Mouse (Mus musculus): ENCODE data around the gene Uox. TPM values are rescaled to one million over a fixed set of nuclear protein-coding genes. Genes with fewer than 3 reads are reported as not detected.

Uox gene
- polyA plus RNA-seq, 1 experiment from 2014 or later, result not detected

DNA sequence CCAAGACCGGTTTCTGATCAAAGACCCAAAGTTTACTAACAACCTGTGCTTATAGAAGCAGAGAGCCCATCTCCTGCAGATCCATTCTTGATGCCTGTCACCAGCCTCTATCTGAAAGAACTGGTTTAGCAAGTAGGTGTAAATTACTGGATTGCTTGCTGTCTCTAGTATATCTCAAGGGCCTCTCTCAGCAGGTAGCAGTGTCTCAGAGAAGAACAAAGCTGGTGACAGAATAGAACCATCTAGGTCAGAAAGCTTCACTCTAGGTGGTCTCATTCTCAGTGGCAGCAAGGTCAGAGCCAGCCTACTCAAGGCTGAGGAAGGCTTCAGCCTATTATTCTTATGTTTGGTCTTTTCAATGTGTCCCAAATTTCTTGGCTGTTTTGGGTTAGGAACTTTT lies 26.6 kb upstream of the Uox start:
- Histone ChIP-seq H3K9me3 (ENCODE audit: low read depth, low read length) (no peaks in the 10 kb centered on the region), H3K4me1 (ENCODE audit: insufficient read depth) (no peaks in the 10 kb centered on the region), H3K9ac (no peak overlapping the region), H3K4me3 (ENCODE audit: low read depth, low read length) (no peak overlapping the region), H3K27me3 (ENCODE audit: insufficient read depth, low read length) (no peaks in the 10 kb centered on the region), H3K36me3 (ENCODE audit: insufficient read depth) (no peaks in the 10 kb centered on the region), H3K4me2 (no peak overlapping the region), H3K27ac (ENCODE audit: low read depth) (no peak overlapping the region)
- 18% methylated on average over 1 of the region's 1 CpGs for WGBS
- no peak for DNase-seq
- no peak for TF ChIP-seq CTCF (IDR thresholded peaks at IDR 0.05; ENCODE audit: low read depth)
- ATAC-seq (ENCODE audit: insufficient read depth), result no peak

DNA sequence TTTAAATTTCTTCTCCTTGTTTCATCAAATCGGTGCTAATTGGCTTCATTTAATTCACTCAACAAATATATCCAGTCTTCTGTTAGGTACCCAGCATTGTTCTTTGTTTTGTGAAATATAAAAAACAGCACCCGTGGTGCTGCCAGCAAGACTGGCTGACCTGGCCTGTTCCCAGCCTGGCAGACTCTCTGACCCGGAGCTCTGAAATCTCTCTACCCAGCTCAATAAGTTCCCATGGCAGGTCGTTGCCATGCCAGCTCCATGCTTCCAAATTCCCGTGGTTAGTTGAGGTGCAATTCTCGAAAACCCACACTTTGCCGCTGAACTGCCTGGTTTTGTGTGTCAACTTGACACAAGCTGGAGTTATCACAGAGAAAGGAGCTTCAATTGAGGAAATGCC lies 15.4 kb upstream of the Uox start:
- Histone ChIP-seq H3K9me3 (ENCODE audit: low read depth, low read length) (no peaks in the 10 kb centered on the region), H3K4me1 (ENCODE audit: insufficient read depth) (no peaks in the 10 kb centered on the region), H3K9ac (no peak overlapping the region), H3K27me3 (ENCODE audit: insufficient read depth, low read length) (no peaks in the 10 kb centered on the region), H3K4me2 (no peak overlapping the region), H3K27ac (ENCODE audit: low read depth) (no peak overlapping the region), H3K4me3 (ENCODE audit: low read depth, low read length) (no peak overlapping the region), H3K36me3 (ENCODE audit: insufficient read depth) (no peaks in the 10 kb centered on the region)
- 88% methylated on average over 7 of the region's 7 CpGs for WGBS
- DNase-seq (no peak), ATAC-seq (ENCODE audit: insufficient read depth) (no peak)
- no peak for TF ChIP-seq CTCF (IDR thresholded peaks at IDR 0.05; ENCODE audit: low read depth)

DNA sequence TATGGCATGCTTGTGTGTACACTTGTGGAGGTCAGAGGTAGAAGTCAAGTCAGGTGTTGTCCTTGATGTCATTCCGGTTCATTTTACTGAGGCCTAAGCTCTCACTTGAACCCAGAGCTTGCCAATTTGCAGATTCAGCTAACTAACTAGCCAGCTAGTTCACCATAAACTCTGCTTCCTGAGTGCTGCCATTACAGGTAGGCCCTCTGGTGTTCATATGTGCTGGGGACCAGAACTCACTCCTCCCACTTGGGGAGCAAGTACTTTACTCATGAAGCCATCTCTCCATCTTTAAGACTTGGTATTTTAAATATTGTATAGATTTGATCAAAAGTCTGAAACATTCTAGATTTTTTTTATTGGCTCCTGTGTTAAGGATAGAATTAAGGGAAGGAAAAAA lies 13.7 kb upstream of the Uox start:
- no peak for DNase-seq
- Histone ChIP-seq H3K4me3 (ENCODE audit: low read depth, low read length) (no peak overlapping the region), H3K4me2 (no peak overlapping the region), H3K27ac (ENCODE audit: low read depth) (no peak overlapping the region), H3K9ac (no peak overlapping the region), H3K27me3 (ENCODE audit: insufficient read depth, low read length) (no peaks in the 10 kb centered on the region), H3K4me1 (ENCODE audit: insufficient read depth) (no peaks in the 10 kb centered on the region), H3K36me3 (ENCODE audit: insufficient read depth) (no peaks in the 10 kb centered on the region), H3K9me3 (ENCODE audit: low read depth, low read length) (no peaks in the 10 kb centered on the region)
- 72% methylated on average over 1 of the region's 1 CpGs for WGBS
- no peak for TF ChIP-seq CTCF (IDR thresholded peaks at IDR 0.05; ENCODE audit: low read depth)
- ATAC-seq (ENCODE audit: insufficient read depth), result no peak

DNA sequence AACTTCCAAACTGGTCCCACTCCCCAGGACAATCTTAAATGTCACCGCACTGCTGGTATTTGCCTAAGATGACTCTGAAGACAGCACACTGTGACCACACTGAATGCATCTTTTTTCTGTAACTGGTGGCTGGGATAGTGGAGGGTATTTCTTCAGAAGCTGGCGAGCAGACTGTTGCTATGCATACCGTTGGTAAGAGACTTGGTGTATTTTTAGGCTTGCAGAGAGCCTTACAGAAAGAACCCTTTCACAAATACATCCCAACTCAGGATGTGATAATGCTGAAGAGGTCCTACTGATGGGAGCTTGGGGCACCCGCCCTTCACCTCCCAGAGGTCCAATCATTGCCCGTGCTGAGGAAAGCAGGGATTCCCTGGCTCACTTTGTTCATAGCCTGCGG lies 12.7 kb upstream of the Uox start:
- no peaks in the 10 kb centered on the region for H3K36me3 ChIP-seq (ENCODE audit: insufficient read depth)
- H3K27ac ChIP-seq (ENCODE audit: low read depth), result no peak overlapping the region
- no peak for ATAC-seq (ENCODE audit: insufficient read depth)
- no peak overlapping the region for H3K9ac ChIP-seq
- H3K4me3 ChIP-seq (ENCODE audit: low read depth, low read length), result no peak overlapping the region
- no peak overlapping the region for H3K4me2 ChIP-seq
- no peaks in the 10 kb centered on the region for H3K27me3 ChIP-seq (ENCODE audit: insufficient read depth, low read length)
- no peaks in the 10 kb centered on the region for H3K4me1 ChIP-seq (ENCODE audit: insufficient read depth)
- no peak for TF ChIP-seq CTCF (IDR thresholded peaks at IDR 0.05; ENCODE audit: low read depth)
- DNase-seq, result no peak
- no peaks in the 10 kb centered on the region for H3K9me3 ChIP-seq (ENCODE audit: low read depth, low read length)
- WGBS, result 81% methylated on average over 6 of the region's 6 CpGs

DNA sequence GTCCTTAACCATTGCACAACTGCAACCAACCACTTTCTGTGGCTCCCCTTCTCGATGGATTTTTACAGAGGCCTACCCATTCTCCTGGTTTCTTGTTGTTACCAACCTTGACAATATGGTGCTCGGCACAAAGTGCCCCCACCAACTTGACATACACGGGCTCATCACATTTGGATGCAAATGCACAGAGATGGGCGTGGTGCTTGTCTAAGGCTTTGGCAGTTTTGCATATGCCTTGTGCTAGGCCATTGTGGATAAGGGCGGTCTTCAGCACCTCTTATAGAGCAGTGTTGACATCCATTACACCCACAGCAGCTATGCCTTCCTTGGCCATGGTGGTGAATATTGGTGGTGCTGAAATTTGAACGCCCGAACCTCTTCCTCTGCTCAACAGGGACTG lies 7.3 kb upstream of the Uox start:
- 87% methylated on average over 7 of the region's 7 CpGs for WGBS
- H3K9ac ChIP-seq, result no peak overlapping the region
- ATAC-seq (ENCODE audit: insufficient read depth), result no peak

DNA sequence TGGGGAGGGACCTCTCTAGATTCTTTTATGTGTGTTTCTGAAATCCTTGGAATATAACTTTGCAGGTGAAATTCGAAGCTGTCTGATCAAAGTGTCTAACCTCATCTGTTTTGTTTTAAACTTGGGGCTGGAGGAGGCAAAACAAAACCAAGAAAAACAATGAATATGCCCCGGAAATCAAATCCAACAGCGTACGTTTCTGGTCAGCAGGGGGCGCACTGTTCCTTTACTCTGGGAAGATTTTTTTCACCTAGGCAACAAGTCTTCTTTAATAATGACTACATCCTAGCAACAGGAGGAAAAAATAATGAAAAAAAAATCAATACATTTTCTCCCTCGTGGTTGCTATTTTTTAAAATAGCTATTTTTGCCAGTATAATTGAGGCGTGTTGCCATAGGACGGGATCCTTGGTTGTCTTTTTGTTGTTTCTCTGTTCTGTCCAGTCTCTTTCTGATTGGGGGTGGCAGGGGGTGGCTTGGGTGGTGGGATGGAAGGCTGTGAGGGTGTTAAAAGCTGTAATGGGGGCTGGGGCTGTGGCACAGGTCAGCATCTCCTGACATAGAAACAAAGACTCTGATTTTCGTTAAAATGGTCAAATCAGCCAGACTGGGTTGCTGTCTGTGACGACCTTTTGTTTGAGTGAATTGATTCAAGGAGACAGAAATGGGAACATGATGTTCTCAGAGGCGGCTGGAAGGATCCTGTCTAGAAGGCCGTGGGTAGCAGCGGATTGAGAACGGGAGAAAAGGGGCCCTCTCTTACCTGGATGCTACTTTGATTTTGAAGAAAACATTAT lies 5.8 kb upstream of the Uox start:
- Histone ChIP-seq H3K9ac (no peak overlapping the region), H3K27me3 (ENCODE audit: insufficient read depth, low read length) (no peaks in the 10 kb centered on the region), H3K4me3 (ENCODE audit: low read depth, low read length) (no peak overlapping the region), H3K9me3 (ENCODE audit: low read depth, low read length) (no peaks in the 10 kb centered on the region), H3K36me3 (ENCODE audit: insufficient read depth) (no peaks in the 10 kb centered on the region), H3K4me1 (ENCODE audit: insufficient read depth) (no peaks in the 10 kb centered on the region), H3K27ac (ENCODE audit: low read depth) (no peak overlapping the region), H3K4me2 (no peak overlapping the region; the same call in 1 of the 2 replicates)
- ATAC-seq (ENCODE audit: insufficient read depth) (no peak), DNase-seq (peak; percentile 94)
- WGBS, result 39% methylated on average over 14 of the region's 14 CpGs
- peak; percentile 75 for TF ChIP-seq CTCF (IDR thresholded peaks at IDR 0.05; ENCODE audit: low read depth)

More for the DNA sequence above, 7.3 kb upstream of the Uox start:
- no peaks in the 10 kb centered on the region for H3K4me1 ChIP-seq (ENCODE audit: insufficient read depth)
- no peak overlapping the region for H3K27ac ChIP-seq (ENCODE audit: low read depth)
- TF ChIP-seq CTCF (IDR thresholded peaks at IDR 0.05; ENCODE audit: low read depth), result no peak
- H3K27me3 ChIP-seq (ENCODE audit: insufficient read depth, low read length), result no peaks in the 10 kb centered on the region
- no peak for DNase-seq
- H3K4me2 ChIP-seq, result no peak overlapping the region
- no peak overlapping the region for H3K4me3 ChIP-seq (ENCODE audit: low read depth, low read length)
- H3K9me3 ChIP-seq (ENCODE audit: low read depth, low read length), result no peaks in the 10 kb centered on the region
- no peaks in the 10 kb centered on the region for H3K36me3 ChIP-seq (ENCODE audit: insufficient read depth)

DNA sequence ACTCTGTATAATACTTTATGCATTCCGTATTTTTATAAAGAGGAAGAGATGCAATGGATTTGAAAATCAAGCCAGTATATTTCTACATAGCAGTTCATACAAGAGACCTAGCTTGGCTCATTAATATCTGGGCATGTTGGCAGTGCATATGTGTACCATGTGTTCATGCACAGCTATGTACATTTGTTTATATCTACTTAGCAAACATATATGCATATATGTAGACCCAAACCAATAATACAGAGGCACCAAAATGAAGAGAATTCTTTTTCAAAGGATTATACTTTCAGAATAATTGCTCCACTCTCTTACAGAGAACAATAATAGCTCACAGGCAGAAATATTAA lies 5.2 kb upstream of the Uox start:
- H3K36me3 ChIP-seq (ENCODE audit: insufficient read depth), result no peaks in the 10 kb centered on the region
- ATAC-seq (ENCODE audit: insufficient read depth), result no peak
- 83% methylated on average over 1 of the region's 1 CpGs for WGBS
- no peak for TF ChIP-seq CTCF (IDR thresholded peaks at IDR 0.05; ENCODE audit: low read depth)
- no peak overlapping the region for H3K9ac ChIP-seq
- H3K4me1 ChIP-seq (ENCODE audit: insufficient read depth), result no peaks in the 10 kb centered on the region
- H3K4me2 ChIP-seq, result no peak overlapping the region
- H3K27me3 ChIP-seq (ENCODE audit: insufficient read depth, low read length), result no peaks in the 10 kb centered on the region
- H3K4me3 ChIP-seq (ENCODE audit: low read depth, low read length), result no peak overlapping the region
- DNase-seq, result no peak
- no peaks in the 10 kb centered on the region for H3K9me3 ChIP-seq (ENCODE audit: low read depth, low read length)
- H3K27ac ChIP-seq (ENCODE audit: low read depth), result no peak overlapping the region

All from lung, embryonic 14.5 days (tissue).